Mouse (Mus musculus) megakaryocyte, embryonic 14.5 days (primary cell): ENCODE results near the gene Cd5.

Source experiments
- FLI1 ChIP-seq: IDR thresholded peaks from 2 replicates; pipeline ENCODE4 v1.6.1; 2012; ENCODE audit warnings: low read length, inconsistent platforms, mixed read lengths
- GATA1 ChIP-seq: IDR thresholded peaks from 3 replicates; pipeline ENCODE4 v1.6.1; 2012; ENCODE audit warnings: mixed read lengths, low read length, inconsistent platforms, borderline replicate concordance

GRCm38 (mm10) chr19:10759525-10759924, 20.7 kb upstream of the Cd5 start:
- TF ChIP-seq GATA1 (no peak), FLI1 (no peak)
